Mouse (Mus musculus): ENCODE results near the gene Chn2. TPM values are rescaled to one million over a fixed set of nuclear protein-coding genes. Genes with fewer than 3 reads are reported as not detected.
A peak's percentile ranks its signal among the peaks of the same experiment; 100 is the strongest.

Gene Chn2
- polyA plus RNA-seq, 1 experiment from 2014 or later, result 13.4 TPM

DNA sequence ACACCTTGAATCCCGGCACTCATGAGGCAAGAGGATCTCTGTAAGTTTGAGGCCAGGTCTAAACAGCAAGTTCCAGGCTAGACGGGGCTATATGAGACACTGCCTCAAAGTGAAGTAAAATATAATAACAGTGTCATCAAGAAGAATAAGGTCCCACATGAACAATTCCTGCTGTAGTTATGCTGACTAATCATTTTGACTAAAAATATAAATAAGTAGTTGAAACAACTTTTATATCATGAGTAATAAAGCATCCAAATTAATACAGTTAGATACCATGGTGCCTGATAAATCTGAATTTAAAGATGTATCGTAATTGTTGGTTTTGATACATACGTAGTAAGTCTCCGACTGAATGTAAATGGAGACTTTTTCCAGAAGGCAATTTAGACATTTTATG lies 15.5 kb upstream of the Chn2 start:
- no peak for DNase-seq (ENCODE audit: low spot score)
- Histone ChIP-seq H3K4me3 (no peak overlapping the region), H3K4me1 (replicated peaks) (peaks cover 16% of the 10 kb centered on the region), H3K27me3 (ENCODE audit: insufficient read depth, poor library complexity, severe bottlenecking) (peaks cover 2% of the 10 kb centered on the region; the same call in 1 of the 2 replicates), H3K36me3 (no peaks in the 10 kb centered on the region), H3K27ac (no peak overlapping the region), H3K9me3 (no peaks in the 10 kb centered on the region)
- 95% methylated on average over 5 of the region's 5 CpGs for WGBS

DNA sequence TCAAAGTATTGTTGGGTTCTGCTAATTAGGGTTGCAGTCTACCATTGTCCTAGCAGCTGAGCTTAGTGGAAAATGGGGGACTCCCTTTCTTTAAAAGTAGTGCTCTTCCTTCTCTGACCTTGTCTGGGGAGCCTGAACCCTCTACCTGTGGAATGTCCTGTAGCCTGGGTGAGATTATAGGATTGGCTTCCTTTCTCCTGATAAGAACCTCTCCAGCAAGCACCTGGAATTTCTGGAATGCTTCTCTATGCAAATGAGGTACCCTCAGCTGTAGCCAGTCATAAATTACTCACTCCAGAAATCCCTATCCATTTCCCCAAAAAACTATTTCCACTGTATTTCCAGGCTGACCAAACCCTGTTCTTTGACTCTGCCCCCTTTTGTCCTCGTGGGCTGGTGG lies 10.6 kb upstream of the Chn2 start:
- no peak overlapping the region for H3K27ac ChIP-seq
- no peak overlapping the region for H3K4me3 ChIP-seq
- H3K9me3 ChIP-seq, result no peaks in the 10 kb centered on the region
- peaks cover 4% of the 10 kb centered on the region; the same call in 1 of the 2 replicates for H3K27me3 ChIP-seq (ENCODE audit: insufficient read depth, poor library complexity, severe bottlenecking)
- H3K4me1 ChIP-seq (replicated peaks), result peaks cover 9% of the 10 kb centered on the region; the same call in 1 of the 2 replicates
- no peak for DNase-seq (ENCODE audit: low spot score)
- 43% methylated on average over 1 of the region's 1 CpGs for WGBS
- no peaks in the 10 kb centered on the region for H3K36me3 ChIP-seq

- Histone ChIP-seq H3K9me3 (no peaks in the 10 kb centered on the region), H3K4me3 (no peak overlapping the region), H3K27me3 (ENCODE audit: insufficient read depth, poor library complexity, severe bottlenecking) (peaks cover 4% of the 10 kb centered on the region; the same call in 1 of the 2 replicates), H3K27ac (no peak overlapping the region), H3K36me3 (no peaks in the 10 kb centered on the region), H3K4me1 (replicated peaks) (peaks cover 12% of the 10 kb centered on the region)
- DNase-seq (ENCODE audit: low spot score), result no peak
These were observed 9.0 kb upstream of the Chn2 start for GRCm38 (mm10) chr6:54030351-54030750.

GRCm38 (mm10) chr6:54030776-54031175 lies 8.6 kb upstream of the Chn2 start:
- peaks cover 8% of the 10 kb centered on the region for H3K4me1 ChIP-seq (replicated peaks)
- peaks cover 4% of the 10 kb centered on the region; the same call in 1 of the 2 replicates for H3K27me3 ChIP-seq (ENCODE audit: insufficient read depth, poor library complexity, severe bottlenecking)
- WGBS, result 88% methylated on average over 3 of the region's 3 CpGs
- H3K36me3 ChIP-seq, result no peaks in the 10 kb centered on the region
- H3K9me3 ChIP-seq, result no peaks in the 10 kb centered on the region
- H3K4me3 ChIP-seq, result no peak overlapping the region
- no peak for DNase-seq (ENCODE audit: low spot score)
- no peak overlapping the region for H3K27ac ChIP-seq

DNA sequence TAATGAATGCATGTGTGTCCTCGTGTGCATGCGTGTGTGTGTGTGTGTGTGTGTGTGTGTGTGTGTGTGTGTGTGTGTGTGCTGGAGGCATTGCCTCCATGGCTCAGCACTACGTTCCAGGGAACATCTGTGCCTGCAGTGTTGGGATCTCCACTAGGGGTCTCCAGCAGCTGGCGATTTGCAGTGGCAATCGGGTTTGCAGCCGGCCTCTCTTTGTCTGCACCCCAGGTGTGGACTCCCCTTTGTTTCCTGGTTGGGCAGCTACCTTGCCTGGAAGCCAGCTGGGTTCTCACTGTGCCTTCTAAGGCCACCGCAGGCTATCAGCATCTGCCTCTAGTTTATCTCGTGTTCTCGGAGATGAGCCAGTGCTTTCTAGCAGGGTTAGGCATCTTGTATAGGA lies 4.9 kb upstream of the Chn2 start:
- H3K4me3 ChIP-seq, result peak overlapping the region; percentile 23; the same call in 1 of the 2 replicates

GRCm38 (mm10) chr6:54035548-54035947 lies 3.8 kb upstream of the Chn2 start:
- Histone ChIP-seq H3K27ac (no peak overlapping the region; the same call in 1 of the 2 replicates), H3K4me1 (replicated peaks) (peaks cover 22% of the 10 kb centered on the region), H3K27me3 (ENCODE audit: insufficient read depth, poor library complexity, severe bottlenecking) (peaks cover 37% of the 10 kb centered on the region), H3K4me3 (no peak overlapping the region), H3K36me3 (no peaks in the 10 kb centered on the region), H3K9me3 (no peaks in the 10 kb centered on the region)
- WGBS, result 82% methylated on average over 3 of the region's 3 CpGs
- DNase-seq (ENCODE audit: low spot score), result no peak

More for the DNA sequence above, 4.9 kb upstream of the Chn2 start:
- Histone ChIP-seq H3K27ac (peak overlapping the region; percentile 86), H3K9me3 (no peaks in the 10 kb centered on the region), H3K27me3 (ENCODE audit: insufficient read depth, poor library complexity, severe bottlenecking) (peaks cover 32% of the 10 kb centered on the region), H3K36me3 (no peaks in the 10 kb centered on the region), H3K4me1 (replicated peaks) (peaks cover 11% of the 10 kb centered on the region)
- 2% methylated on average over 9 of the region's 9 CpGs for WGBS
- peak; percentile 88 for DNase-seq (ENCODE audit: low spot score)

DNA sequence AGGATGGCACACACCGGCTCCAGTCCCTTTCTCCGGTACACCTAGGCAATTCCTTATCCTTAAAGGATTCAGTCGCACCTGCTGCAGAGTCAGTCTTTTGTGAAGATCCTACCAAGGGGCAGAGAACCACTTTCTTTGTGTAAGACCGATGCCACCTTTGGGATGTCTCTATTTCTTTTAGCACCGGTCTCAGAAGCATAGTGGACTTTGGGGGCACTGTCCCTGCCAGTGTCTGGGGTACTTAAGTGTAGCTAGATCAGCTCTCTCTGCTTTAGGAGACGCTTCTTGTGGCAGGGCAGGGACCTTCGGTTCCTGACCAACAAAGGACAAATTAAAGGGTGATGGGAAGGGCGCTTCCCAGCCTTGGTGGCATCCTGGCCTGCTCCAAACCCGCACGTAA lies 488 bp upstream of the Chn2 start:
- H3K4me1 ChIP-seq (replicated peaks), result peaks cover 34% of the 10 kb centered on the region
- H3K4me3 ChIP-seq, result peak overlapping the region; percentile 69
- peaks cover 65% of the 10 kb centered on the region for H3K27me3 ChIP-seq (ENCODE audit: insufficient read depth, poor library complexity, severe bottlenecking)
- no peaks in the 10 kb centered on the region for H3K36me3 ChIP-seq
- WGBS, result 9% methylated on average over 10 of the region's 10 CpGs
- no peak for DNase-seq (ENCODE audit: low spot score)
- no peaks in the 10 kb centered on the region for H3K9me3 ChIP-seq
- H3K27ac ChIP-seq, result peak overlapping the region; percentile 93

DNA sequence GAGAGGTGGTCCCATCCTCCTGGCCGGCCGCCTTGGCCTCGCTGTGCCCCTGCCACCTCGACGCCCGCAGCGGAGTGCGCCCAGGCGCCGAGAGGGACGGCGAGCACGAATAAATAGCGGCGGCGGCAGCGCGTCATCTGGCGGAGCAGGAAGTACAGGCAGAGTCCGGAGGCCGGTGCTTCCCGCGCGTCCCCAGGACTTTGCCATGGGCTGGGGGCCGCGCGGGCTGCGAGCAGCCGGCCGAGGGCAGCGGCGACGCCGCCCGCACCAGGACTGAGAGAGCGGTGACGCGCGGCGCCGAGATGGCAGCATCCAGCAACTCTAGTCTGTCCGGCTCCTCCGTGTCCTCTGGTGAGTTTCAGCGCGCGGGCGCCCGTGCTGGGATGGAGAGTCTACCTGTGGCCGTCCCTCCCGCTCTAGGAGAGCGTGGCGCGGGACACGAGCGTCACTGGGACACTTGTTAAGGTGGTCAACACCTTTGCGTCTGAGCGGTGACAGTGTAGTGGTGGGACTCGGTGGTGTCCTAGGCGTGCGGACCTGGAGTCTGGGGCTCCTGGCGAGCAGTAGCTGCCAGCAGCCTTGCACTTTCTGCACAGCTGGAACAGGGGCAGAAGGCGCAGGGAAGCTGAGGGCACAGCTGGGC lies 572 bp downstream of the Chn2 start:
- Histone ChIP-seq H3K27me3 (ENCODE audit: insufficient read depth, poor library complexity, severe bottlenecking) (peaks cover 65% of the 10 kb centered on the region), H3K27ac (peak overlapping the region; percentile 93), H3K4me1 (replicated peaks) (peaks cover 31% of the 10 kb centered on the region), H3K36me3 (no peaks in the 10 kb centered on the region), H3K4me3 (peak overlapping the region; percentile 69), H3K9me3 (no peaks in the 10 kb centered on the region)
- WGBS, result under 1% methylated on average over 61 of the region's 62 CpGs
- peak; percentile 83 for DNase-seq (ENCODE audit: low spot score)

GRCm38 (mm10) chr6:54040448-54040844 lies 1.1 kb downstream of the Chn2 start:
- Histone ChIP-seq H3K4me3 (peak overlapping the region; percentile 69), H3K36me3 (no peaks in the 10 kb centered on the region), H3K4me1 (replicated peaks) (peaks cover 31% of the 10 kb centered on the region), H3K27ac (peak overlapping the region; percentile 93), H3K9me3 (no peaks in the 10 kb centered on the region), H3K27me3 (ENCODE audit: insufficient read depth, poor library complexity, severe bottlenecking) (peaks cover 65% of the 10 kb centered on the region)
- 19% methylated on average over 9 of the region's 9 CpGs for WGBS
- no peak for DNase-seq (ENCODE audit: low spot score)

- H3K4me3 ChIP-seq, result 0 out of 2 replicates have a peak overlapping the region, but pooled peaks have one; percentile 69
These were observed 2.2 kb downstream of the Chn2 start for GRCm38 (mm10) chr6:54041386-54042043.

GRCm38 (mm10) chr6:54042142-54042541 lies 2.8 kb downstream of the Chn2 start:
- Histone ChIP-seq H3K4me1 (replicated peaks) (peaks cover 34% of the 10 kb centered on the region), H3K4me3 (no peak overlapping the region), H3K9me3 (no peaks in the 10 kb centered on the region), H3K36me3 (no peaks in the 10 kb centered on the region), H3K27ac (no peak overlapping the region), H3K27me3 (ENCODE audit: insufficient read depth, poor library complexity, severe bottlenecking) (peaks cover 56% of the 10 kb centered on the region)
- WGBS, result 82% methylated on average over 1 of the region's 1 CpGs
- DNase-seq (ENCODE audit: low spot score), result no peak

More at GRCm38 (mm10) chr6:54041386-54042043, 2.2 kb downstream of the Chn2 start:
- Histone ChIP-seq H3K9me3 (no peaks in the 10 kb centered on the region), H3K4me1 (replicated peaks) (peaks cover 31% of the 10 kb centered on the region), H3K27me3 (ENCODE audit: insufficient read depth, poor library complexity, severe bottlenecking) (peaks cover 63% of the 10 kb centered on the region), H3K27ac (no peak overlapping the region), H3K36me3 (no peaks in the 10 kb centered on the region)
- no peak for DNase-seq (ENCODE audit: low spot score)
- WGBS, result 31% methylated on average over 13 of the region's 13 CpGs

- Histone ChIP-seq H3K4me1 (replicated peaks) (peaks cover 40% of the 10 kb centered on the region), H3K4me3 (no peak overlapping the region), H3K27me3 (ENCODE audit: insufficient read depth, poor library complexity, severe bottlenecking) (peaks cover 42% of the 10 kb centered on the region), H3K27ac (no peak overlapping the region), H3K36me3 (no peaks in the 10 kb centered on the region), H3K9me3 (no peaks in the 10 kb centered on the region)
- no peak for DNase-seq (ENCODE audit: low spot score)
- 85% methylated on average over 5 of the region's 5 CpGs for WGBS
These were observed 4.2 kb downstream of the Chn2 start for GRCm38 (mm10) chr6:54043536-54043935.
